Mouse (Mus musculus) heart, embryonic 11.5 days (tissue): ENCODE measurements around the gene Phactr1. TPM values are rescaled to one million over a fixed set of nuclear protein-coding genes. Genes with fewer than 3 reads are reported as not detected.

Experiments
- ATAC-seq: fragments of 200-750 bp; cut with Nextera tagmentation; replicated peaks from 2 replicates; pipeline ENCODE4 v1.8.0; 2017; ENCODE audit warnings: moderate library complexity; ENCODE audit not compliant: insufficient number of reproducible peaks, low FRiP score, low TSS enrichment
- H3K27ac ChIP-seq: fragments of 300-500 bp; sonication (generic); 2 replicates; pipeline ENCODE4 v1.5.1; 2014; ENCODE audit warnings: mild to moderate bottlenecking, low read depth, low read length
- H3K27me3 ChIP-seq: fragments of 300-500 bp; sonication (generic); 2 replicates; pipeline ENCODE4 v1.6.1; 2014; ENCODE audit warnings: mild to moderate bottlenecking, low read length, mixed read lengths; ENCODE audit not compliant: control insufficient read depth, insufficient read depth
- H3K36me3 ChIP-seq: fragments of 300-500 bp; sonication (generic); 2 replicates; pipeline ENCODE4 v1.6.1; 2014; ENCODE audit warnings: mild to moderate bottlenecking, low read length, moderate library complexity, mixed read lengths; ENCODE audit not compliant: control insufficient read depth, insufficient read depth
- H3K4me1 ChIP-seq: fragments of 300-500 bp; sonication (generic); 2 replicates; pipeline ENCODE4 v1.6.1; 2014; ENCODE audit warnings: low read length; ENCODE audit not compliant: control insufficient read depth, insufficient read depth
- H3K4me2 ChIP-seq: fragments of 300-500 bp; sonication (generic); 2 replicates; pipeline ENCODE4 v1.6.1; 2014; ENCODE audit warnings: mild to moderate bottlenecking, moderate library complexity
- H3K4me3 ChIP-seq: fragments of 300-500 bp; sonication (generic); 2 replicates; pipeline ENCODE4 v1.5.1; 2014; ENCODE audit warnings: low read depth, low read length
- H3K9ac ChIP-seq: fragments of 300-500 bp; sonication (generic); 2 replicates; pipeline ENCODE4 v1.6.1; 2014; ENCODE audit warnings: mild to moderate bottlenecking, low read depth, low read length, moderate library complexity
- H3K9me3 ChIP-seq: fragments of 300-500 bp; sonication (generic); replicated peaks from 2 replicates; pipeline ENCODE4 v1.6.1; 2016; ENCODE audit warnings: low read length; ENCODE audit not compliant: control insufficient read depth
- WGBS: fragments of 180-500 bp; shearing (Covaris S2); extraction: QIAGEN DNeasy Blood & Tissue Kit; methylation state at CpG from one replicate; pipeline ENCODE4 v1.1.7; 2014; ENCODE audit not compliant: insufficient replicate concordance; 5-methylcytosine and 5-hydroxymethylcytosine counted together
- polyA plus RNA-seq: library from polyadenylated mRNA; unstranded; fragments of >200 nt; fragmentation: Nextera tagmentation; extraction: Ambion mirVana; gene quantifications from 2 replicates; pipeline ENCODE4 v1.2.1, GENCODE M21; 2014

Gene Phactr1
- polyA plus RNA-seq, 1 experiment from 2014 or later: 4.2 TPM

DNA sequence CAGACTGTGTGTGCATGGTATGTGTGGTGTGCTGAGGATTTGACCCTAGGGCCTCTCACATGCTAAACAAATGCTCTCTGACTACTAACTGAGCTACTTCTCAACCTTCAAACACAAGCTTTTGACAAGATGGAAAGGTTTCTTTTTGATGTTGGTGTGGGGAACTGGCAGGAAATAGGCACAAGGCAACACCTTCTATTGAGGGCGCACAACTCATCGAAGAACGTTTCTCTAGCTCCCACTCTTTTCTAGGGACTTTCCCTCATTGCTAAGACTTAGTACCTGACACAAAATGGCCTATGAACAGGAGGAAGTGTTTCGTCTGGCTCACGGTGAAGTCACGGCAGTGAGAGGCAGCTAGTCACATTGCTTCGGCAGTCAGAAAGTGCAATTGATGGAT lies 496.9 kb downstream of the Phactr1 start:
- no peak overlapping the region for H3K27ac ChIP-seq
- peaks cover 4% of the 10 kb centered on the region for H3K4me1 ChIP-seq
- no peaks in the 10 kb centered on the region for H3K36me3 ChIP-seq
- no peaks in the 10 kb centered on the region for H3K9me3 ChIP-seq
- H3K4me2 ChIP-seq: no peak overlapping the region
- ATAC-seq: no peak
- H3K9ac ChIP-seq: no peak overlapping the region
- no peaks in the 10 kb centered on the region; the same call in 1 of the 2 replicates for H3K27me3 ChIP-seq
- H3K4me3 ChIP-seq: no peak overlapping the region
- WGBS: 83% methylated on average over 7 of the region's 7 CpGs

DNA sequence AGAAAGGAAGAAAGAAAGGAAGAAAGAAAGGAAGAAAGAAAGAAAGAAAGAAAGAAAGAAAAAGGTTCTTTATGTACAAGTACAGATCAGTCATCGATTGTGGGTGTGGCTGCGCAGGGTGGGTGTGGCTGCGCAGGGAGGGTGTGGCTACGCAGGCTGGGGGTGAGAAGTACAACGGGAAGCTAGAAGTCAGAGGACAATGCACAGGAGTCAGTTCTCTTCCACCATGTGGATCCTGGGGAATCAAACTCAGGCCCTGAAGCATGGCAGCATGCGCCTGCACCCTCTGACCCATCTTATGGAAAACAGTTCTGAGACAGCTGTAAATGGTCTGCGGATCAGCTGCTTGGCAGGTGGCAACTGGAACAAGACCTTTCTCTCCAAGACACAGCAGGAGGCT lies 500.7 kb downstream of the Phactr1 start:
- no peak overlapping the region for H3K4me2 ChIP-seq
- no peaks in the 10 kb centered on the region; the same call in 1 of the 2 replicates for H3K27me3 ChIP-seq
- no peak overlapping the region for H3K9ac ChIP-seq
- WGBS: 63% methylated on average over 7 of the region's 7 CpGs
- 0 out of 2 replicates have a peak, but pooled peaks have one; percentile 67 for ATAC-seq
- peaks cover 15% of the 10 kb centered on the region for H3K4me1 ChIP-seq
- no peaks in the 10 kb centered on the region for H3K36me3 ChIP-seq
- no peak overlapping the region for H3K27ac ChIP-seq
- H3K4me3 ChIP-seq: no peak overlapping the region
- H3K9me3 ChIP-seq: no peaks in the 10 kb centered on the region

DNA sequence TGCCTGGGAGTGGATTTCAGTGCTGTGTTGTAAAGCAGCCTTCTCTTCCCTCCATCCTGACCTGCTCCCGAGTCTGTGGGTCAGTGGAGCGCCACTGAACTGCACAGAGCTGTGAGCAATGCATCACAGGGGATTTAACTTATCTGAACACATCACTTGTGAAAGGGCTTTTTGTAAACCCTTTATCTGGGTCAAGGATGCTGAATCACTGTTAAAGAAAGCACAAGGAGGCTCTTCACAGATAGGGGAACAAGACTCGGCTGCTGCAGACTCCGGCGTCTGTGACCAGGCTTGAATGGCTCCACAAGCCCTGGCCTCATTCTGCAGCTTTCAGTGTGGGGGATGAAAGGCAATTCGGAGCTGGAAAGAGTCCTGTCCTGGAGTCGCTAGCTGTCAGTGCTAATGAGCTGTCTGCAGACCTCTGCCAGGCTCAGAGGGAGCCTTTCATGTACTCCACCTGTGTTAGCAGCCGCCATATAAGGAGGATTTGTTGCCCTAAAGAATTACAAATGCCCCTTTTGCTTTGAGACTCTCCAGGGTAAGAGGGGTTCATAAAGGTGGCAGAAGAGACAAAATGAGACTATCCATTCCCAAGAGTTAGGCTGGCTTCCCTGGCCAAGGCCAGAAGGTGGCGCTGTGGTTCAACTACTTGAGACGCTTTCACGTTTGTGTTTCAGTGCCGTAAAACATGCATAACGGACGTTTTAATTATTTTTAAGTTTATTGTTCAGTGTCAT lies 502.2 kb downstream of the Phactr1 start:
- Histone ChIP-seq H3K4me2 (peak overlapping the region; percentile 59), H3K36me3 (no peaks in the 10 kb centered on the region), H3K4me1 (peaks cover 15% of the 10 kb centered on the region), H3K9me3 (no peaks in the 10 kb centered on the region), H3K4me3 (peak overlapping the region; percentile 25), H3K9ac (peak overlapping the region; percentile 47; the same call in 1 of the 2 replicates), H3K27me3 (no peaks in the 10 kb centered on the region; the same call in 1 of the 2 replicates), H3K27ac (no peak overlapping the region)
- no peak for ATAC-seq
- 10% methylated on average over 14 of the region's 14 CpGs for WGBS

DNA sequence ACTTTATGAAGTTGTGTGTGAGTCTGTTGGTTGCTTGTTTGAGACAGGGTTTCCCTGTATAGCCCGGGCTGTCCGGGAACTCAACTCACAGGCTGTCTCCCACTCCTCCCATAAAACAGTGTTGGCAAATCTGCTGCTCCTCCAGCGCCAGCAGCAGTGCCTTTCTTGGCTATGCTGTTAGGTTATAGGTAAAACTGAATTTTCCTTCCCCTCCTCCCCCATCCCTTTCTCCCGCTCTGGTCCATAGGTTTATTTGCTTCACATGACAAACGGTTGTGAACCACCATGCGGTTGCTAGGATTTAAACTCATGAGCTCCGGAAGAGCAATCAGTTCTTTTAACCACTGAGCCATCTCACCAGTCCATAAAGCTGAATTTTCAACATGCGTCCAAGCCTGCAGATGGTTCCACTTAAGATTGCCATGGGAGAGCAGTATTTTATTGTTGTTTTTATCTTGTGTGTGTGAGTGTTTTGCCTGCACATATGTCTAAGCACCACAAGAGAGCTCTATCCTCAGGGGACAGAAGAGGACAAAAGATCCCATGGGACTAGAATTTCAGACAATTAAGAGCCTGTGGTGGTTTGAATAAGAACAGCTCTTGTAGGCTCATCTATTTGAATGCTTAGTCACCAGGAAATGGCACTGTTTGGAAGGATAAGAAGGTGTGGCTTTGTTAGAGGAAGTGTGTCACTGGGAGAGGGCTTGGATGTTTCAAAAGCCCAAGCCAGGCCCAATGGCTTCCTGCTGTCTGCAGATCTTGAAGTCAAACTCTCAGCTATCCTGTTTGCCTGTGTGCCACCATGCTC lies 503.0 kb downstream of the Phactr1 start:
- Histone ChIP-seq H3K9ac (0 out of 2 replicates have a peak overlapping the region, but pooled peaks have one; percentile 47), H3K9me3 (0 out of 2 replicates have a peak, but pooled peaks cover 2% of the 10 kb centered on the region), H3K36me3 (no peaks in the 10 kb centered on the region), H3K4me3 (peak overlapping the region; percentile 25), H3K4me1 (peaks cover 15% of the 10 kb centered on the region), H3K4me2 (peak overlapping the region; percentile 59), H3K27me3 (no peaks in the 10 kb centered on the region; the same call in 1 of the 2 replicates), H3K27ac (no peak overlapping the region)
- ATAC-seq: no peak
- 64% methylated on average over 8 of the region's 8 CpGs for WGBS

DNA sequence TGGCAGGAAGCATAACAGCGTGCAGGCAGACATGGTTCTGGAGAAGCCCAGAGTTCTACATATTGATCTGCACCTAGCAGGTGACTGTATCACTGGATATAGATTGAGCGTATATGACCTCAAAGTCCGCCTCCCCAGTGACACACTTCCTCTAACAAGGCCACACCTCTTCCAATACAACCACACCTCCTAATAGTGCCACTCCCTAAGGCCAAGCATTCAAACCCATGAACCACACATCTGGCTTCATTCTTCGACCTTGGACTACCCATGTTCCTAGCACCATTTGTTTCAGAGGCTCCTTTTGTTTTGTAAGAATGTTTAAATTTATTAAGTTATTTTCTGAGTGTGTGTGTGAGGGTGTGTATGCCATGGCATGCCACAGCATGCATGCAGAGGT lies 507.3 kb downstream of the Phactr1 start:
- no peak overlapping the region for H3K27ac ChIP-seq
- H3K9ac ChIP-seq: no peak overlapping the region
- WGBS: 88% methylated on average over 4 of the region's 4 CpGs
- no peak for ATAC-seq
- no peaks in the 10 kb centered on the region for H3K36me3 ChIP-seq
- H3K4me3 ChIP-seq: no peak overlapping the region
- no peaks in the 10 kb centered on the region for H3K27me3 ChIP-seq
- no peak overlapping the region for H3K4me2 ChIP-seq
- peaks cover 25% of the 10 kb centered on the region for H3K4me1 ChIP-seq
- 0 out of 2 replicates have a peak, but pooled peaks cover 2% of the 10 kb centered on the region for H3K9me3 ChIP-seq
